Mouse (Mus musculus): ENCODE data around the gene Cpped1.

Gene Cpped1

GRCm38 (mm10) chr16:11909035-11909591, at the start of gene Cpped1:
Gene Cpped1 (minus strand): TSS chr16:11909445.
- peak; percentile 59 to 81 for DNase-seq (ENCODE audit: low read depth in 1 of 2, low spot score in 2 of 2)

- DNase-seq (ENCODE audit: low read depth in 1 of 2, low spot score in 2 of 2): no peak
Measured at GRCm38 (mm10) chr16:11940477-11940876, 31.2 kb upstream of the Cpped1 start.

- no peak for DNase-seq (ENCODE audit: low read depth in 1 of 2, low spot score in 2 of 2)
Measured at GRCm38 (mm10) chr16:11910801-11911200, 1.6 kb upstream of the Cpped1 start.

GRCm38 (mm10) chr16:11909817-11910216, 572 bp upstream of the Cpped1 start:
- DNase-seq (ENCODE audit: low read depth in 1 of 2, low spot score in 2 of 2): no peak

- DNase-seq (ENCODE audit: low read depth in 1 of 2, low spot score in 2 of 2): no peak
Measured at GRCm38 (mm10) chr16:11908461-11909014, 707 bp downstream of the Cpped1 start.

GRCm38 (mm10) chr16:11907816-11908215, 1.4 kb downstream of the Cpped1 start:
- DNase-seq (ENCODE audit: low read depth in 1 of 2, low spot score in 2 of 2): no peak

GRCm38 (mm10) chr16:11906906-11907305, 2.3 kb downstream of the Cpped1 start:
- no peak for DNase-seq (ENCODE audit: low read depth in 1 of 2, low spot score in 2 of 2)

- DNase-seq (ENCODE audit: low read depth in 1 of 2, low spot score in 2 of 2): no peak
Measured at GRCm38 (mm10) chr16:11905216-11905615, 4.0 kb downstream of the Cpped1 start.

GRCm38 (mm10) chr16:11902007-11902406, 7.2 kb downstream of the Cpped1 start:
- no peak for DNase-seq (ENCODE audit: low read depth in 1 of 2, low spot score in 2 of 2)

- DNase-seq (ENCODE audit: low read depth in 1 of 2, low spot score in 2 of 2): no peak
Measured at GRCm38 (mm10) chr16:11900341-11900740, 8.9 kb downstream of the Cpped1 start.

- DNase-seq (ENCODE audit: low read depth in 1 of 2, low spot score in 2 of 2): no peak
Measured at GRCm38 (mm10) chr16:11896411-11896810, 12.8 kb downstream of the Cpped1 start.

GRCm38 (mm10) chr16:11894877-11895276, 14.4 kb downstream of the Cpped1 start:
- DNase-seq (ENCODE audit: low read depth in 1 of 2, low spot score in 2 of 2): no peak

GRCm38 (mm10) chr16:11890186-11890585, 19.1 kb downstream of the Cpped1 start:
- DNase-seq (ENCODE audit: low read depth in 1 of 2, low spot score in 2 of 2): no peak

GRCm38 (mm10) chr16:11889741-11890140, 19.5 kb downstream of the Cpped1 start:
- DNase-seq (ENCODE audit: low read depth in 1 of 2, low spot score in 2 of 2): no peak

GRCm38 (mm10) chr16:11881795-11882194, 27.4 kb downstream of the Cpped1 start:
- no peak for DNase-seq (ENCODE audit: low read depth in 1 of 2, low spot score in 2 of 2)

- DNase-seq (ENCODE audit: low read depth in 1 of 2, low spot score in 2 of 2): no peak
Measured at GRCm38 (mm10) chr16:11880461-11880860, 28.8 kb downstream of the Cpped1 start.

- DNase-seq (ENCODE audit: low read depth in 1 of 2, low spot score in 2 of 2): no peak
Measured at GRCm38 (mm10) chr16:11879196-11879595, 30.0 kb downstream of the Cpped1 start.

- peak in 1 of 2 experiments; percentile 8 for DNase-seq (ENCODE audit: low read depth in 1 of 2, low spot score in 2 of 2)
Measured at GRCm38 (mm10) chr16:11875227-11875626, 34.0 kb downstream of the Cpped1 start.

- no peak for DNase-seq (ENCODE audit: low read depth in 1 of 2, low spot score in 2 of 2)
Measured at GRCm38 (mm10) chr16:11873292-11873691, 36.0 kb downstream of the Cpped1 start.

GRCm38 (mm10) chr16:11868486-11868885, 40.8 kb downstream of the Cpped1 start:
- no peak for DNase-seq (ENCODE audit: low read depth in 1 of 2, low spot score in 2 of 2)

GRCm38 (mm10) chr16:11852716-11853605, 56.3 kb downstream of the Cpped1 start:
- no peak for DNase-seq (ENCODE audit: low read depth in 1 of 2, low spot score in 2 of 2)

GRCm38 (mm10) chr16:11848990-11849658, 60.1 kb downstream of the Cpped1 start:
- DNase-seq (ENCODE audit: low read depth in 1 of 2, low spot score in 2 of 2): no peak

Measured in monocyte, adult 2 months (primary cell).